Mouse (Mus musculus): ENCODE data around the gene Mstn.

The Mstn gene

DNA sequence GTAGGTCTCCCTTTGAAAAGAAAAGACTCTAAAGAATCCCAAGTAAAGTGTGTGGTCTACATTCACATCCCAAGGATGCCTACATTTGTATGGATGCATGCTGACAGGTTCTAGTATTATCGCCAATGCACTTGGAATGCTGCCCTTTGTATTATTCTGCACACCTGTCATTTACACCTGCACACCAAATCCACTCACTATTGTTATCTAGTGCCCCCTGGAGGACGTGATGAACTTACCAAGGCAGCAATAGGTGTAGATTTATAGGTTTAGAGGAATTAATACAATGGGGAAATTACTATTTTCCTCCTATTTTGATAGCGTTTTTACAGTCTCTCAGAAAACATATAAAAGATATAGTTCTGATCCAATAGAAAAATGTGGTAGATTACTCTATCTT, 31.7 kb downstream of the Mstn start:
- DNase-seq (ENCODE audit: low read depth, low spot score) = no peak

- DNase-seq (ENCODE audit: low read depth, low spot score) = no peak
These were observed 49.1 kb downstream of the Mstn start for GRCm38 (mm10) chr1:53110561-53110960.
